Mouse (Mus musculus) megakaryocyte-erythroid progenitor cell, adult 5-6 weeks (primary cell): ENCODE results near the gene Dock1. TPM values are rescaled to one million over a fixed set of nuclear protein-coding genes. Genes with fewer than 3 reads are reported as not detected.
A peak's percentile ranks its signal among the peaks of the same experiment; 100 is the strongest.

ENCODE experiments used
- ATAC-seq: replicated peaks from 2 replicates; pipeline ENCODE4 v1.8.0; 2016; ENCODE audit warnings: mild to moderate bottlenecking, inconsistent platforms; ENCODE audit not compliant: severe bottlenecking, poor library complexity, low FRiP score, low TSS enrichment
- total RNA-seq, 2 experiments: library from RNA; stranded (forward) in 1 of 2; stranded (reverse) in 1 of 2; fragments of 200-1000, 215-1000 nt in 1 of 2; fragments of >200 nt in 1 of 2; fragmentation: Nextera tagmentation in 1 of 2; gene quantifications; 2 replicates each; pipeline ENCODE4 v1.2.3; 2014 to 2017

The Dock1 gene
- total RNA-seq, 2 experiments from 2014 or later: 0.56 TPM; not detected in 1

GRCm38 (mm10) chr7:134931886-134932285, 261.4 kb downstream of the Dock1 start:
- ATAC-seq: no peak

- 0 out of 2 replicates have a peak, but pooled peaks have one; percentile 22 for ATAC-seq
Measured at GRCm38 (mm10) chr7:134937471-134937926, 267.0 kb downstream of the Dock1 start.

- ATAC-seq: no peak
Measured at GRCm38 (mm10) chr7:134937927-134938609, 267.6 kb downstream of the Dock1 start, which contains the start of gene Fam196a. Gene Fam196a (minus strand): TSS chr7:134938430.

GRCm38 (mm10) chr7:134941891-134942290, 271.4 kb downstream of the Dock1 start:
- ATAC-seq: no peak

- no peak for ATAC-seq
Measured at GRCm38 (mm10) chr7:134943063-134943462, 272.6 kb downstream of the Dock1 start.

GRCm38 (mm10) chr7:134943701-134944100, 273.2 kb downstream of the Dock1 start:
- ATAC-seq: no peak

- ATAC-seq: no peak
Measured at GRCm38 (mm10) chr7:134945925-134946716, 275.7 kb downstream of the Dock1 start.

- no peak for ATAC-seq
Measured at GRCm38 (mm10) chr7:134959086-134959485, 288.6 kb downstream of the Dock1 start.

GRCm38 (mm10) chr7:134960871-134961270, 290.4 kb downstream of the Dock1 start:
- ATAC-seq: 0 out of 2 replicates have a peak, but pooled peaks have one; percentile 63

GRCm38 (mm10) chr7:134961608-134962007, 291.2 kb downstream of the Dock1 start:
- ATAC-seq: no peak

GRCm38 (mm10) chr7:134990244-134990643, 319.8 kb downstream of the Dock1 start:
- no peak for ATAC-seq

GRCm38 (mm10) chr7:134990911-134991310, 320.5 kb downstream of the Dock1 start:
- no peak for ATAC-seq

GRCm38 (mm10) chr7:134994983-134995382, 324.5 kb downstream of the Dock1 start:
- ATAC-seq: no peak

- no peak for ATAC-seq
Measured at GRCm38 (mm10) chr7:135002216-135002615, 331.8 kb downstream of the Dock1 start.

- no peak for ATAC-seq
Measured at GRCm38 (mm10) chr7:135002891-135003290, 332.4 kb downstream of the Dock1 start.

- ATAC-seq: no peak
Measured at GRCm38 (mm10) chr7:135005964-135006560, 335.6 kb downstream of the Dock1 start.

- no peak for ATAC-seq
Measured at GRCm38 (mm10) chr7:135008021-135008420, 337.6 kb downstream of the Dock1 start.

GRCm38 (mm10) chr7:135010997-135011396, 340.5 kb downstream of the Dock1 start:
- no peak for ATAC-seq

GRCm38 (mm10) chr7:135017531-135017930, 347.1 kb downstream of the Dock1 start:
- no peak for ATAC-seq

GRCm38 (mm10) chr7:135020762-135021161, 350.3 kb downstream of the Dock1 start:
- ATAC-seq: no peak
